Mouse (Mus musculus) C2C12 (cell line): ENCODE data around the gene Gpatch2. TPM values are rescaled to one million over a fixed set of nuclear protein-coding genes. Genes with fewer than 3 reads are reported as not detected.

Experiments
- H3K27me3 ChIP-seq: one replicate; pipeline ENCODE4 v1.6.1; 2011; ENCODE audit not compliant: control insufficient read depth, insufficient read depth, insufficient read length
- H3K36me3 ChIP-seq: one replicate; pipeline ENCODE4 v1.6.1; 2011; ENCODE audit not compliant: control insufficient read depth, insufficient read depth
- H3K4me3 ChIP-seq: one replicate; pipeline ENCODE4 v1.5.1; 2011; ENCODE audit warnings: mild to moderate bottlenecking, control low read depth; ENCODE audit not compliant: poor library complexity, insufficient read depth, severe bottlenecking
- H3K79me2 ChIP-seq: one replicate; pipeline ENCODE4 v1.6.1; 2011; ENCODE audit not compliant: control insufficient read depth, insufficient read depth
- H3K79me3 ChIP-seq: one replicate; pipeline ENCODE4 v1.6.1; 2011; ENCODE audit warnings: low read depth, control low read depth
- H3ac ChIP-seq: one replicate; pipeline ENCODE3; 2011; ENCODE audit warnings: low read depth; ENCODE audit not compliant: control insufficient read depth, insufficient read length
- CEBPB ChIP-seq: IDR thresholded peaks from one replicate; pipeline ENCODE4 v1.6.1; 2011; ENCODE audit warnings: low read depth, mild to moderate bottlenecking, control low read depth, moderate library complexity
- CTCF ChIP-seq: IDR thresholded peaks from one replicate; pipeline ENCODE4 v1.5.1; 2011; ENCODE audit not compliant: control insufficient read depth, insufficient read depth, insufficient read length
- FOSL1 ChIP-seq: IDR thresholded peaks from one replicate; pipeline ENCODE4 v1.8.0; 2011; ENCODE audit warnings: mild to moderate bottlenecking, low read length; ENCODE audit not compliant: poor library complexity, insufficient read depth, severe bottlenecking
- MAX ChIP-seq: IDR thresholded peaks from one replicate; pipeline ENCODE4 v1.6.1; 2011; ENCODE audit warnings: mild to moderate bottlenecking, control low read depth
- MYOD1 ChIP-seq: IDR thresholded peaks from one replicate; pipeline ENCODE4 v1.6.1; 2011; ENCODE audit warnings: low read depth; ENCODE audit not compliant: control insufficient read depth, insufficient read length
- MYOG ChIP-seq: IDR thresholded peaks from one replicate; pipeline ENCODE4 v1.6.1; 2011; ENCODE audit not compliant: control insufficient read depth, insufficient read length; ENCODE audit errors: extremely low read depth
- USF1 ChIP-seq: IDR thresholded peaks from one replicate; pipeline ENCODE4 v1.6.1; 2011; ENCODE audit warnings: low read depth, mild to moderate bottlenecking, control low read depth, moderate library complexity
- polyA plus RNA-seq: library from polyadenylated mRNA; unstranded; fragments of >200 nt; fragmentation: generic; extraction: Trizol; gene quantifications from one replicate; pipeline ENCODE4 v1.2.1, GENCODE M21; 2012; ENCODE audit warnings: missing spikeins

Gene Gpatch2
- polyA plus RNA-seq, 1 experiment = 4.6 TPM

DNA sequence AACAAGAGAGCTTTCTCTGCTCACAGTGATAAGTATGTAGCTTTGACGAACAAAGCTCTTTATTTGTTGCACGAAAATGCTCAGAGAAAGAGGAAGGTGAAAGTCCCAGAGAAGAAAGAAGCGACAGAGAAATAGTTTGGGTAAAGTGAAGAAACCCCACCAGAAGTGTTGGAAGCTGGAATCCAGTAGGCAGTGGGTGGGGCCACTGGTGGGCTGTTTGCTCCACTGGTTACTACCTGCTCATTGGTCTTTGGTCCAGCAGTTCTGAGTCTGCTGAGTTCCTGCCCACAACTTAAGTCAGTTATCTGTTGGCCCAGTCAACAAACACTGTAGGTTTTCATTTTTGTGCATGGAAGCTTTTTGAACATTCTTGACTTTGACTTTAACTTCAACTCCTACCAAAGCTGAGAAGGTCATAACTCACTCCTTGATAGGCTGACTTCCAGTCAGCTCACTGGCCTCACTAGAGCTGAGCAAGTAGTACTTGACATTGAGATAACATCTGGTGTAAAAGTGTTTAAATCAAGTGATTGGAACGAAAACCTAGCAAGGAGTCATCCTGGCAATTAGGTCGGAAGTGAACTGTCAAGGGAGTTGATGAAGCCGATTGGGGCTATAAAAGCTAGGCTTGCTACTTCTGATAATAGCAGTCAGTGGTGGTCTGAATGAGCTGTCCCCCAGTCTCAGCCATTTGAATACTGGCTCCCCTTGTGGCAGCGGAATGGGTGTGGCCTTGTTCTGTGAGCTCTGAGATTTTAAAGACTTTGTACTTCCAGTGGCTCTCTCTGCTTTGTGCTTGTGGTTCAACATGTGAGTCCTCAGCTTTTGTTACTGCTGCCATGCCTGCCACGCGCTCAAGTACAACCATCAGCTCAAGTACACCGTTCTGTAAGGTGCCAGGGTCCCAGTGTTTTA lies 76.4 kb downstream of the Gpatch2 start:
- no peaks in the 10 kb centered on the region for H3K27me3 ChIP-seq
- H3K36me3 ChIP-seq = no peaks in the 10 kb centered on the region
- H3K4me3 ChIP-seq = no peak overlapping the region
- TF ChIP-seq CTCF (no peak), USF1 (no peak), CEBPB (no peak), MAX (no peak), MYOD1 (no peak), FOSL1 (no peak), MYOG (no peak)
- H3K79me2 ChIP-seq = no peaks in the 10 kb centered on the region
- H3K79me3 ChIP-seq = no peaks in the 10 kb centered on the region
- no peak overlapping the region for H3ac ChIP-seq

DNA sequence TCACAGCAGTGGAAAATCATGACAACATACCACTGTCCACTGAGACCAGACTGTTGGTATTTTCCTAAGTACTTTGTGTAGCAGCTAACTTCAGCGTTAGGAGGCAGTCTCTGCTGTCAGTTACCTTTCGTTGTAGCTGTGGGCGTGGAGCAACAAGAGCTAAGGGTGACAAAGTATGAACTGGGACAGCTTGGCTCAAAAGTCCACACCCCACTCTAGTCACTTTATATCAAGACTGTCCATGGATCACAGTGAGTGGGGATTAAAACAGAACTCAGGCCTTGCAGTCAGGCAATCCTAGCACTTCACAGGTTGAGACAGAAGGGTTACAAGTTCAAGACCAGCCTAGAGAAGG lies 77.1 kb downstream of the Gpatch2 start:
- no peak for TF ChIP-seq MYOG
- TF ChIP-seq FOSL1 = no peak
- TF ChIP-seq USF1 = no peak
- TF ChIP-seq MYOD1 = no peak
- no peak for TF ChIP-seq MAX
- no peak for TF ChIP-seq CEBPB
- TF ChIP-seq CTCF = no peak
- Histone ChIP-seq H3K79me2 (no peaks in the 10 kb centered on the region), H3K27me3 (no peaks in the 10 kb centered on the region), H3K36me3 (no peaks in the 10 kb centered on the region), H3ac (no peak overlapping the region), H3K79me3 (no peaks in the 10 kb centered on the region), H3K4me3 (no peak overlapping the region)

DNA sequence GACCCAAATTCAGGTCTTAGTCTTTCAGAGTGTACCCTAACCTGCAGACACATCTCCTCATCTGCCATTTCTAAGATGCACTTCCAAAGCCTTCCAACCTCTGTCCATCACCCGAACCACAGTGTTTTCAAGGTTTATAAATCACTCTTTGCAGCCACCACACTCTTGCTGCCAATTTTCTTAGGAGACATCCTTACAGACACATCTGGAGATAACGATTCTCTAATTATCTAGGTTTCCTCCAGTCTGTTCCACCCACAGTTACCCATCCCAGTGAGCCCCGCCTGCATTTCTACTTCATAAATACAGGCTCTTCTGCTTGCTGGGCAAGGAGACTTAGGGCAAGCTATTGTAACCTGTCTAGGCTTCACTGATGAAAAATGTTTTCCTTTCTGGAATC lies 77.9 kb downstream of the Gpatch2 start:
- Histone ChIP-seq H3K79me2 (no peaks in the 10 kb centered on the region), H3K36me3 (no peaks in the 10 kb centered on the region), H3K4me3 (no peak overlapping the region), H3K27me3 (no peaks in the 10 kb centered on the region), H3K79me3 (no peaks in the 10 kb centered on the region), H3ac (no peak overlapping the region)
- TF ChIP-seq MYOD1 = no peak
- no peak for TF ChIP-seq MYOG
- TF ChIP-seq MAX = no peak
- no peak for TF ChIP-seq CTCF
- TF ChIP-seq USF1 = no peak
- no peak for TF ChIP-seq FOSL1
- no peak for TF ChIP-seq CEBPB

- Histone ChIP-seq H3K36me3 (no peaks in the 10 kb centered on the region), H3K4me3 (no peak overlapping the region), H3K27me3 (no peaks in the 10 kb centered on the region), H3ac (no peak overlapping the region), H3K79me3 (no peaks in the 10 kb centered on the region), H3K79me2 (no peaks in the 10 kb centered on the region)
- peak; percentile 19 for TF ChIP-seq FOSL1
- TF ChIP-seq MYOD1 = peak; percentile 13
- no peak for TF ChIP-seq MYOG
Observed at GRCm38 (mm10) chr1:187294522-187294921, 79.2 kb downstream of the Gpatch2 start.

DNA sequence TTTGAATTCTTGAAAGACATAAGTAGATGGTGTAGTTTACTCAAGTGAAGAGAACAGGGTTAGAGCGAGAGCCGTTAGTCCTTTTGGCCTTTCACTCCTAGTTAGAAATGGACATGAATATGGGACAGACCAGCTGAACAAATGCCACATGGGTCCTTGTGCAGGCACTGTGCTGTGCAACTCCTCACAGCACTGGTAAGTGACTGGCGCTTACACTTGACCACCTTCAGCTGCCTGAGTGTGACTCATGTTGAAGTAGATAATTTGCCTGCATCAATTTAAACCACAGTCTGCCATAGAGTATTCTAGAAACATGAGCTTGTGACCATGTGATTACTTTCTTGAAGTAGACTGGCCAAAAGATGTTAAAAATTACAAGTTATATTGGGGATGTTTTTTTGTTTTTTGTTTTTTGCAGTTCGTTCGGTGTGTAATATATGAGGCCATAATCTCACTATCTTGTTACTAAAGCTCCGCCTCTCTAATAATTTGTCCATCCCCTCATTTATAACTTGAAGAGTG lies 79.8 kb downstream of the Gpatch2 start:
- no peak for TF ChIP-seq CEBPB
- no peak for TF ChIP-seq CTCF
- peak; percentile 88 for TF ChIP-seq USF1
- TF ChIP-seq MYOD1 = peak; percentile 86
- peak; percentile 24 for TF ChIP-seq FOSL1
- peak; percentile 61 for TF ChIP-seq MAX
- no peak for TF ChIP-seq MYOG

GRCm38 (mm10) chr1:187295711-187296110 lies 80.4 kb downstream of the Gpatch2 start:
- no peaks in the 10 kb centered on the region for H3K79me3 ChIP-seq
- no peaks in the 10 kb centered on the region for H3K27me3 ChIP-seq
- H3K4me3 ChIP-seq = no peak overlapping the region
- H3ac ChIP-seq = no peak overlapping the region
- TF ChIP-seq FOSL1 = no peak
- TF ChIP-seq CTCF = no peak
- no peak for TF ChIP-seq MAX
- TF ChIP-seq MYOG = no peak
- no peak for TF ChIP-seq USF1
- no peak for TF ChIP-seq CEBPB
- TF ChIP-seq MYOD1 = no peak
- H3K36me3 ChIP-seq = no peaks in the 10 kb centered on the region
- H3K79me2 ChIP-seq = no peaks in the 10 kb centered on the region

More for the DNA sequence above, 79.8 kb downstream of the Gpatch2 start:
- no peak overlapping the region for H3K4me3 ChIP-seq
- H3K27me3 ChIP-seq = no peaks in the 10 kb centered on the region
- no peaks in the 10 kb centered on the region for H3K36me3 ChIP-seq
- H3K79me2 ChIP-seq = no peaks in the 10 kb centered on the region
- no peaks in the 10 kb centered on the region for H3K79me3 ChIP-seq
- H3ac ChIP-seq = no peak overlapping the region
